Mouse (Mus musculus): ENCODE results near the gene Mreg. TPM values are rescaled to one million over a fixed set of nuclear protein-coding genes. Genes with fewer than 3 reads are reported as not detected.

The Mreg gene
- polyA plus RNA-seq (2012; rRNA removed; ENCODE audit: low replicate concordance), result 0.71 and 3.9 TPM in 2 replicates

DNA sequence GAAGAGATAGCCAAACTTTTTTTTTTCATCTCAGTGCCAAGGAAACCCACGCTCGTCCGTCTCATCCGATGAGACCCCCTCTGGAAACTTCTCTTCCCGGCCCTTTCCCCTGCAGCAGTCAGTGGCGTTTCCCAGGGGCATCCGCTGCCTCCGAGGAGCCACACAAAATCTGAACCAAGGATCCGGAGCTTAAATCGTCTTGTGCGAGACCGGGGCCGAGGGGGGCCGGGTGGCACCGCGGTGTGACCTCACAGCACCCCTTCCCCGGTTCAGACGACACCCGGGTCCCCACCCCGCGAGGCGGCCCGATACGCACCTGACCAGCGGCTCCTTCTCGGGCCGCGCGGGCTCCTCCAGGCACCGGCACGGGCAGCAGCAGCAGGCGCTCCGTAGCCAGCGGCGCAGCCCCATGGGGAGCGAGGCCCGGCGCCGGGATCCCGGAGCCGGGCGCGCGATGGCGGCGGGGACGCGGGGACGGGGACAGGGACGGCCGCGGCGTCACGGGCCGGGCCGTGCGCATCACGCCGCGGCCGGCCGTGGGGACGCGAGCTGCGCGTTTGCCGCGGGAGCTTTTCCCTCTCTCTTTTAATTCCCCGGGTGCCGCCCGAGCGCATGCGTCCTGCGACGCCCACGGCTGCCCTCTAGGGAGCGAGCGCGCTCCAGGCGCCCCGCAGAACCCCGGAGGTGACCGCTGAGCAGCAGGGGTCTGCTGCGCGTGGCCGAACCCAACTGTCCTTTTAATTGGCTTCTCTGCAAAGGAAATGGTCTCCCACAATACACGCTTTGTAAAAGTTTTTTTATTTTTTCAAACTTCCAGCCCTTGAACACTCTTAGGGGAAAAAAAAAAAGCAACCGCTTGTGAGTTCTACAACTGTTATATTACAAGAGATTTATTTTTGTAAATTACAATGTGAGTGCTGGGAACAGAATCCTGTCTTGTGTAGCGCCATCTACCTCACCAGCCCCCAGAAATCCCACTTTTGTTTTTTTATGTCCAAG lies at the start of gene Mreg:
Mreg (minus strand) TSS at position 607 of the 999 bp plus-strand sequence.

Other genes with a start within 250 kb of the Mreg start
- 2.6 and 3.5 TPM in 2 replicates for gene Pecr, start 72.0 kb upstream of the Mreg start, polyA plus RNA-seq (2012; rRNA removed; ENCODE audit: low replicate concordance)
- gene Tmem169, start 72.1 kb upstream of the Mreg start, polyA plus RNA-seq (2012; rRNA removed; ENCODE audit: low replicate concordance), result 0.04 and 0.16 TPM in 2 replicates
- 0.08 and 0.26 TPM in 2 replicates for gene Xrcc5, start 95.1 kb upstream of the Mreg start, polyA plus RNA-seq (2012; rRNA removed; ENCODE audit: low replicate concordance)